10 mouse cellular contexts compared by ENCODE assay signal in genomic region chr17:15787036-15787435, GRCm38 (mm10). TPM values are rescaled to one million over a fixed set of nuclear protein-coding genes. Genes with fewer than 3 reads are reported as not detected.
A peak's percentile ranks its signal among the peaks of the same experiment; 100 is the strongest.
DNase-seq lines count a peak whose midpoint lies in the region; ATAC-seq and TF ChIP-seq lines count a peak whose summit lies in the region.
"Had no signal": no experiment of that assay in that cellular context is flagged by ENCODE, and none has a peak within 500 bp of the region (broad histone marks: within the 10 kb centered on the region; RNA-seq: fewer than 3 reads in every experiment).

No protein-coding gene starts in this region.

- no peaks in the 10 kb centered on the region for H3K4me1 ChIP-seq in heart, embryonic 11.5 days (ENCODE audit: control insufficient read depth, insufficient read depth, low read length)
- H3K4me1 ChIP-seq in neural tube, embryonic 11.5 days (ENCODE audit: control insufficient read depth, insufficient read depth, low read length): no peaks in the 10 kb centered on the region
- no peaks in the 10 kb centered on the region for H3K4me1 ChIP-seq in hindbrain, postnatal 0 days (ENCODE audit: insufficient read depth, low read length)
- H3K4me1 ChIP-seq: embryonic facial prominence, embryonic 15.5 days; neural tube, embryonic 13.5 days had no signal

- no peak overlapping the region for H3K27ac ChIP-seq in heart, embryonic 11.5 days (ENCODE audit: low read depth, low read length)
- H3K27ac ChIP-seq in neural tube, embryonic 11.5 days (ENCODE audit: low read depth, low read length): no peak overlapping the region
- H3K27ac ChIP-seq in hindbrain, postnatal 0 days: no peak overlapping the region
- H3K27ac ChIP-seq: embryonic facial prominence, embryonic 15.5 days; neural tube, embryonic 13.5 days had no signal

- no peak overlapping the region for H3K4me2 ChIP-seq in heart, embryonic 11.5 days
- H3K4me2 ChIP-seq in neural tube, embryonic 11.5 days (ENCODE audit: low read depth): no peak overlapping the region
- H3K4me2 ChIP-seq in hindbrain, postnatal 0 days (ENCODE audit: low read depth, low read length): no peak overlapping the region
- H3K4me2 ChIP-seq: embryonic facial prominence, embryonic 15.5 days; neural tube, embryonic 13.5 days had no signal

- H3K4me3 ChIP-seq in heart, embryonic 11.5 days (ENCODE audit: low read depth, low read length): no peak overlapping the region
- no peak overlapping the region for H3K4me3 ChIP-seq in neural tube, embryonic 11.5 days (ENCODE audit: low read depth, low read length)
- H3K4me3 ChIP-seq in hindbrain, postnatal 0 days (ENCODE audit: low read length): no peak overlapping the region
- H3K4me3 ChIP-seq: embryonic facial prominence, embryonic 15.5 days; neural tube, embryonic 13.5 days had no signal

- intact Hi-C loops in heart, postnatal 10 days (cut with DNase I): loop anchor here (2.0 kb wide), 1 partner anchor 1114 kb away; no protein-coding TSS in a partner anchor

- DNase-seq in heart, postnatal 10 days: peak; percentile 37 to 57
- DNase-seq in neural tube, embryonic 11.5 days (ENCODE audit: low spot score): peak; percentile 39
- DNase-seq in neural tube, embryonic 10.5 days (ENCODE audit: extremely low spot score, low spot score): no peak
- DNase-seq in R1 (ENCODE audit: low read depth, low spot score): peak; percentile 50
- DNase-seq in hindbrain, postnatal 0 days (ENCODE audit: low spot score): peak; percentile 84
- no peak for DNase-seq in T-cell, adult 2 months (ENCODE audit: low spot score)
- no peak for DNase-seq in spleen, adult 18-20 months

- H3K9me3 ChIP-seq in heart, embryonic 11.5 days (replicated peaks; ENCODE audit: control insufficient read depth, low read length): no peaks in the 10 kb centered on the region
- H3K9me3 ChIP-seq in neural tube, embryonic 11.5 days (ENCODE audit: control insufficient read depth, low read length): no peaks in the 10 kb centered on the region
- H3K9me3 ChIP-seq in hindbrain, postnatal 0 days (ENCODE audit: low read length): no peaks in the 10 kb centered on the region
- H3K9me3 ChIP-seq: embryonic facial prominence, embryonic 15.5 days; neural tube, embryonic 13.5 days had no signal

- no peaks in the 10 kb centered on the region for H3K36me3 ChIP-seq in heart, embryonic 11.5 days (ENCODE audit: control insufficient read depth, insufficient read depth, low read length)
- no peaks in the 10 kb centered on the region for H3K36me3 ChIP-seq in neural tube, embryonic 11.5 days (ENCODE audit: control insufficient read depth, insufficient read depth, low read length)
- no peaks in the 10 kb centered on the region for H3K36me3 ChIP-seq in hindbrain, postnatal 0 days (ENCODE audit: insufficient read depth, low read length)
- H3K36me3 ChIP-seq: embryonic facial prominence, embryonic 15.5 days; neural tube, embryonic 13.5 days had no signal

- H3K27me3 ChIP-seq in heart, embryonic 11.5 days (ENCODE audit: control insufficient read depth, insufficient read depth, low read length): no peaks in the 10 kb centered on the region
- H3K27me3 ChIP-seq in neural tube, embryonic 11.5 days (ENCODE audit: control insufficient read depth, insufficient read depth, low read length): no peaks in the 10 kb centered on the region
- H3K27me3 ChIP-seq in hindbrain, postnatal 0 days (ENCODE audit: insufficient read depth, low read length): no peaks in the 10 kb centered on the region
- H3K27me3 ChIP-seq: embryonic facial prominence, embryonic 15.5 days; neural tube, embryonic 13.5 days had no signal

- no peak overlapping the region for H3K9ac ChIP-seq in heart, embryonic 11.5 days (ENCODE audit: low read depth, low read length)
- no peak overlapping the region for H3K9ac ChIP-seq in neural tube, embryonic 11.5 days (ENCODE audit: low read length)
- H3K9ac ChIP-seq in hindbrain, postnatal 0 days (replicated peaks; ENCODE audit: low read length): no peak overlapping the region
- H3K9ac ChIP-seq: embryonic facial prominence, embryonic 15.5 days; neural tube, embryonic 13.5 days had no signal

- TF ChIP-seq CTCF in hindbrain, postnatal 0 days (IDR thresholded peaks at IDR 0.05; ENCODE audit: low read depth): peak; percentile 67

- WGBS in heart, embryonic 11.5 days (ENCODE audit: insufficient replicate concordance): 21% methylated on average over 3 of the region's 3 CpGs
- WGBS in neural tube, embryonic 11.5 days: 36% methylated on average over 3 of the region's 3 CpGs
- 28% methylated on average over 3 of the region's 3 CpGs for WGBS in hindbrain, postnatal 0 days

- ATAC-seq in heart, embryonic 11.5 days (replicated peaks; ENCODE audit: insufficient number of reproducible peaks, low FRiP score, low TSS enrichment): no peak
- no peak for ATAC-seq in neural tube, embryonic 11.5 days (ENCODE audit: insufficient read depth, low FRiP score, low TSS enrichment)
- ATAC-seq in hindbrain, postnatal 0 days: 0 out of 2 replicates have a peak, but pooled peaks have one; percentile 55

RNA-seq across cellular contexts. Expression of gene Rgmb, which starts 43.8 kb away (rescaled TPM):
- 10 to 100 TPM; 25.8 to 26.9 TPM for total RNA-seq in heart, postnatal 10 days (2021)
- 8.7 and 8.9 TPM in 2 replicates for polyA plus RNA-seq in heart, embryonic 11.5 days (2014; fragmentation: Nextera tagmentation; extraction: Ambion mirVana)
- 109 and 110 TPM in 2 replicates for polyA plus RNA-seq in neural tube, embryonic 11.5 days (2014; fragmentation: Nextera tagmentation; extraction: Ambion mirVana)
- total RNA-seq in hindbrain, postnatal 0 days (2014; rRNA removed): 131 and 145 TPM in 2 replicates
- 50.6 and 52.8 TPM in 2 replicates for polyA plus RNA-seq in hindbrain, postnatal 0 days (2015; fragmentation: Nextera tagmentation; extraction: Ambion mirVana)

Comparison
In these comparisons a context has a peak if more than half of its experiments do, and no peak if none do; other contexts are left out.
1. DNase-seq: peak in heart, postnatal 10 days (2 of 2), neural tube, embryonic 11.5 days (single experiment), R1 (single experiment) and hindbrain, postnatal 0 days (single experiment); none in neural tube, embryonic 10.5 days (single experiment), T-cell, adult 2 months (single experiment) and spleen, adult 18-20 months (0 of 2).